Mouse (Mus musculus) layer of hippocampus, adult 8-10 months (tissue): ENCODE measurements at regions not wholly inside any gene's neighbourhood (a gene's known extent, or its start where the extent isn't known, plus 50 kb on each side); places are given as distances from the start of the nearest gene placed in this dataset.
A peak's percentile ranks its signal among the peaks of the same experiment; 100 is the strongest.

Source experiments
- DNase-seq, 2 experiments: peaks; one replicate each; pipeline ENCODE4 v3.0.0; 2022; ENCODE audit warnings: low spot score in 2 of 2

- no peak for DNase-seq
Observed at GRCm38 (mm10) chr3:100773237-100773636, 52.0 kb upstream of the Vtcn1 start.

GRCm38 (mm10) chr3:100771363-100771762 is 53.9 kb upstream of the Vtcn1 start:
- no peak for DNase-seq

- DNase-seq, result no peak
Observed at GRCm38 (mm10) chr3:100770841-100771240, 54.4 kb upstream of the Vtcn1 start.

- no peak for DNase-seq
Observed at GRCm38 (mm10) chr3:100769146-100769545, 56.1 kb upstream of the Vtcn1 start.

- peak; percentile 11 to 16 for DNase-seq
Observed at GRCm38 (mm10) chr3:100768170-100768624, 57.1 kb upstream of the Vtcn1 start.

GRCm38 (mm10) chr3:100765323-100765722 is 59.9 kb upstream of the Vtcn1 start:
- DNase-seq, result no peak

- DNase-seq, result no peak
Observed at GRCm38 (mm10) chr3:100762895-100763294, 62.4 kb upstream of the Vtcn1 start.

- DNase-seq, result no peak
Observed at GRCm38 (mm10) chr3:100759091-100759941, 65.9 kb upstream of the Vtcn1 start.

GRCm38 (mm10) chr3:100754677-100755076 is 69.4 kb upstream of the Man1a2 start:
- no peak for DNase-seq

- peak; percentile 38 to 48 for DNase-seq
Observed at GRCm38 (mm10) chr3:100751211-100751610, 65.9 kb upstream of the Man1a2 start.

GRCm38 (mm10) chr3:100748727-100749126 is 63.4 kb upstream of the Man1a2 start:
- no peak for DNase-seq

GRCm38 (mm10) chr3:100748309-100748691 is 63.0 kb upstream of the Man1a2 start:
- no peak for DNase-seq

- DNase-seq, result no peak
Observed at GRCm38 (mm10) chr3:100747421-100748308, 62.4 kb upstream of the Man1a2 start.

- no peak for DNase-seq
Observed at GRCm38 (mm10) chr3:100737660-100738059, 52.4 kb upstream of the Man1a2 start.

GRCm38 (mm10) chr3:100736539-100736938 is 51.2 kb upstream of the Man1a2 start:
- peak; percentile 30 to 39 for DNase-seq
